Mouse (Mus musculus) leukemia stem cell, adult 10-12 weeks (primary cell): ENCODE data around the gene Hapln4. TPM values are rescaled to one million over a fixed set of nuclear protein-coding genes. Genes with fewer than 3 reads are reported as not detected.

Experiments
- polyA plus RNA-seq: library from polyadenylated mRNA; stranded (reverse); fragments of >175 nt; gene quantifications from 2 replicates; pipeline ENCODE4 v1.2.3, GENCODE M21; 2012; ENCODE audit warnings: low replicate concordance

The Hapln4 gene
- polyA plus RNA-seq = not detected in 2 replicates

DNA sequence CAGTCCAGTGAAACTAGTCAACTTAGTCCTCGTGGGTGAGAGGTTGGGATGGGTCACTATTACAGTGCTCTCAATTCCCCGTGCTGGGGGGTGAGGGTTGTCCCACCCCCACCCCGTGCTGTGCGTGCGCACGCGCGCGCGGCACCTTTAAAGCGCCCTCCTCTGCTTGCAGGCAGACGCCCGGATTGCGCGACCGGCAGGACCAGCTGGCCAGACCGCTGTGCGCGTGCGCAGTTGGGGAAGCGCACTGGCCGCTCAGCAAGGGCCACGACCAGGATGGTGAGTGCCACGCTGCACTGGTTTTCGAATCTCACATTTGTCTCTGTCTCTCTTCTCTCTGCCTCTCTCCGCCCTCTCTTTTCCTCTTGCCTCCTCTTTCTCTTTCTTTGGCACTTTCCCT lies at the start of gene Hapln4:
Gene Hapln4, plus strand, starts transcription at position 173 of the 400 bp plus-strand sequence.

DNA sequence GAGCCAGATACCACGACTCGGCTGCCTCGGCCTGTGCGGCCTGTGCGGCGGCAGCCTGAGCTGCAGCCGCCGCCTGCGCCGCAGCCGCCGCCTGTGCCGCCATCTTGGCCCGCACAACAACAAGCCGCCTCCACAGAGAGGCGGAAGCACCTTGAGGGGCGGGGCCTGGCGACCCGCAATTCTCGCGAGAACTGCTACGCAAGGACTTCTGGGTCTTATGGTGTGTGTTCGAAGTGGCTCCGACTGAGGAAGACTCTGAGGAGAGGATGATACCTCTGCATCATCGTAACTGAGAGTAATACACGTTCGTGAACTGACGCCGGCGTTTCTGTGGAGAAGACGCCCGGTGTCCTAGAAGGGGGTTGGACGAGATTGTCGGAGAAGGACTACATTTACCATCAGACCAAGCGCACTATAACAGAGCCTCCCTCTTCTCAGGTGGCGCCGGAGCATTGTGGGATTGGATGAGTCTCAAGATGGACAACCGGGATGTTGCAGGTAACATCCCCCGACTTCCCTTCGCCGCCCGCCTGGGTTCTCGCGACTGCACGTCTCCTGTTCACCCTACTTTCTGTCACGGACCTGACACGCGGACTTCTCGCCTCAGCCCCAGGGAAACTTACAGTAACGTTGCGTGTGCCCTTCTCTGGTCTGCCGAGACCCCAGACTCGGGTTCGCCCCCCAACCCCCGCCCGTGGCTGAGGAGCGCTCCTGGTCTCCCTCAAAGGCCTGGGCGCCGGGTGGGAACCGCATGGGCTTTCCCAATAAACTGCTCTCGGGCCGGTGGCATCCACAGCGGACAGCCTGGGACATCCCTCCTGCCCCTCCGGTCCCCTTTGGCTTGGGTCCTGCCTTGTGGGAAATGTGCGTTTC lies 40.4 kb upstream of the Hapln4 start, which contains the start of the genes Mau2 and Sugp1:
Gene Mau2, minus strand, starts transcription at position 152 of the 873 bp plus-strand sequence.
Gene Sugp1, plus strand, starts transcription at position 231 of the 873 bp plus-strand sequence.

DNA sequence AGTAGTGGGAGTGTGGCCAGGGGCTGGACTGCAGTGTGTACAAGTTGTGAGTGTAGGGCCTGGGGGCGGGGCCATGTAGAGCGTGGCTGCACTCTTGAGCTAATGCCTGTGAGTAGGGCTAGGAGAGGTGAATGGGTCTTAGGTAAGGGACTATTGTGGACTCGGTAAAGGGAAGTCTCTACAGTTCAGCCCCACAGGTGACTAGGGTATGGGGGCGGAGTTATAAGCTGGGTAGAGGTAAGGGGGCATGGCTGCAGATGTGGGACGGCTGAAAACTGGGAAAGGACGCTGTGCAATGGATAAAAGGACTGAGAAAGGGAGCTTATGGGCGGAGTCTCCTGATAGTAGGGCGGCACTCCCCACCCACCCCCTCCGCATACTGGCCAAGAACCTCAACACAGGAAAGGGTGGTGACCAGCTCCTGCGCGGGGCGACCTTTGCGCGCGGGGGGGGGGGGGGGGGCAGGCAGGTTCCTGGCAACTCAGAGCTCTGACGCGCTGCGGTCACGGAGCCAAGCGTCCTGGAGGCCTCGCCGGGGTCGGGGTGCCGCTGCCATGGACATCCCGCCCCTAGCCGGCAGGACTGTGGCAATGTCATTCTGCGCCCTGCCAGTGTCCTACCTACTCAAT lies 10.7 kb upstream of the Hapln4 start, which contains the start of gene Tm6sf2:
Gene Tm6sf2, plus strand, starts transcription at position 484 of the 629 bp plus-strand sequence.

DNA sequence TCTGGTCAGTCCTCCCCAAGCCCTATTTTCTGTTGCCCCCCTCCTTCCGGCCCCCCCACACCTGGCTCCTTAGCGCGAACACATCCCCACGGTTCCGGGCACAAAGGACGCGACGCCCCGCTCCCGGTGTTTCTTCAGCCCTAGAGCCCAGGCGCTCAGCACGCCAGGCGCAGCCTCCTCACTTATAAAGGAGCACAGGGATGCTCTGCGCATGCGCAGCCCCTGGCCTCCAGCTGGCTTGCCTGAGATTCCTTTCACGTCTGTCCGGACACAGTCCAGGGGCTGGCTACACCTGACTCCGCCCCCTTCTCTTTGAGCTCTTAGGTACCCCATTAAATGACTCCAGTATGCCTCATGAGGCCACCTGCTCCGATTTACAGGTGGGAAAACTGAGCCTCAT lies 37.4 kb downstream of the Hapln4 start, which contains the start of gene Ncan:
Gene Ncan, minus strand, starts transcription at position 207 of the 400 bp plus-strand sequence.

DNA sequence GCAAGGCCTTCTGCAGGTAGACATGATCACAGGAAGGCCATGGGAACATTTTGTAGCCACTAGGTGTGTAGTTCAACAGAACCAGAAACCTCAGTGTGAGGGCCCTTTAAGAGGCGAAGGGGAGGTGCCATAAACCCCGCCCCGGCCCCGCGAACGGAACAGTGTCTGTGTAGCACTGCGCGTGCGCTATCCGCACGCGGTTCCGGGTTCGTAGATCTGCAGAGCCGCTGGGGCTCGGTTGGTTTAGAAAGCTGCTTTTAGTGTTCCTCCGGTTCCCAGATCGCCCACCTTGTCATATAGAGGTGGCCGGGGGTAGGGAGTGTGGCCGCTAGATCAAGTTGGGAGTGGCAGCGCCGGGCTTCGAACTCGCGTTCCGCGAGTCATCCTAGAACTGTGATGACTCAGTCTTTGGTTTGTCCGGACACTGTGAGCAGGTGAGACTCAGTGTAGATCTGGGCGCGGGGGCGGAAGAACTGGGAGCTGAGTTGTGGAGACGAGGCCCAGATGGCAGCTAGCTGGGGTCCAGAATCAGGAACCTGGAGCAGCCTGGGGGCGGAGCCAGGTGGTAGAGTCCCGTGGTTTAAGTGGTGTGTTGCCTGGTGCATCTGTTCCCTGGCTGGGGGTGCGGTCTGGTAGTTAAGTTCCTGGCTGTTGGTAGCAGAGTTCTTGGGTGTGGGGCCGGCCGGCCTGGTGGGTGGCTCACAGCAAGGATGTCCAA lies 48.1 kb downstream of the Hapln4 start, which contains the start of gene Nr2c2ap:
Gene Nr2c2ap, plus strand, starts transcription at position 168 of the 718 bp plus-strand sequence.

DNA sequence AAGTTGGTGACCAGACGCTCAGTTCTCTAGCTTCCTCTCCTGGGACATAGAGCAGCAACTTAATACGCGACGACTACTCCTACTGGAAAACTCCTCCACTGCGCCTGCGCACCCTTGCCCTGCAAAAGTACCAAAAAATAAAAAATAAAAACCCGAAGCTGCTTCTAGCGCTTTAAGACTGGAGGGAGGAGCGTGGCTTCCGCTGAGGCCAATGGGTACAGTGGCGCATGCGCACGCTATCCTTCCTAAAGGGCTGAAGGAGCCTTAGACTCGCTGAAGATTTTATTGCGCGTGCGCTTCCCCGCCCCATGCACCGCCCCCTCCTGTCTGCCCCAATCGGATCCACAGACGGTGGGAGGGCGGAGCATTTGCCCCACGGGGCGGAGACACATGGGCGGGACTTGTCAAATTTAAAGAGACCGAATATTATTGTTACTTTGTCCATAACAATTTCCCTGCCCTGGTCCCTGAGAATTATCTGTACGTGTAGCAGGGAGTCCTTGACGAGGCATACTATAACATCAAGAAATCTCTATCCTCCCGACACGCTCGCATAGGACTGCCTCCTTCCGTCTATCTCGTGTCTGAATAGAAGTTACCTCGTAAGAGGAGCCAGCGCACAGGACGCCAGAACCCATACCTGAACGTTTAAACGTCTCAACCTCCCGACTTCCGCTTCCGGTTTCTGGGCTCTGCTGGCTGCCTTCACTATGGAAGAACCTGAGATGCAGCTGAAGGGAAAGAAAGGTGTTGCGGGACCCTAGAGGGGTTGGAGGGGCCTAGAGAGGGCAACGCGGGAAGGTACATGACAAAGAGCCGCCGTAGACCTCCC lies 56.0 kb downstream of the Hapln4 start, which contains the start of the genes Rfxank, Borcs8 and Mef2b:
Gene Rfxank, minus strand, starts transcription at position 129 of the 832 bp plus-strand sequence.
Gene Borcs8, plus strand, starts transcription at position 474 of the 832 bp plus-strand sequence.
Gene Mef2b, plus strand, starts transcription at position 686 of the 832 bp plus-strand sequence.

Other genes with a start within 250 kb of the Hapln4 start
- gene Cilp2, start 195.8 kb upstream of the Hapln4 start, polyA plus RNA-seq = 0.13 and 0.27 TPM in 2 replicates
- 2.6 and 3.2 TPM in 2 replicates for gene Tssk6, start 181.3 kb upstream of the Hapln4 start, polyA plus RNA-seq
- gene Ndufa13, start 180.9 kb upstream of the Hapln4 start, polyA plus RNA-seq = 57.7 and 73.4 TPM in 2 replicates
- gene Yjefn3, start 180.7 kb upstream of the Hapln4 start, polyA plus RNA-seq = 0.77 and 2.5 TPM in 2 replicates
- gene Gatad2a, start 87.1 kb upstream of the Hapln4 start, polyA plus RNA-seq = 38.6 and 137 TPM in 2 replicates
- 51.9 and 82.1 TPM in 2 replicates for gene Mau2, start 40.7 kb upstream of the Hapln4 start, polyA plus RNA-seq
- 46.3 and 66.4 TPM in 2 replicates for gene Sugp1, start 40.6 kb upstream of the Hapln4 start, polyA plus RNA-seq
- gene Tm6sf2, start 10.5 kb upstream of the Hapln4 start, polyA plus RNA-seq = 1.1 TPM in 1 of 2 replicates, not detected in the other
- 0.05 TPM in 1 of 2 replicates, not detected in the other for gene Ncan, start 37.4 kb downstream of the Hapln4 start, polyA plus RNA-seq
- 5.1 and 9.4 TPM in 2 replicates for gene Nr2c2ap, start 47.9 kb downstream of the Hapln4 start, polyA plus RNA-seq
- gene Rfxank, start 55.7 kb downstream of the Hapln4 start, polyA plus RNA-seq = 2.9 and 6.6 TPM in 2 replicates
- 6.5 and 41.8 TPM in 2 replicates for gene Borcs8, start 56.0 kb downstream of the Hapln4 start, polyA plus RNA-seq
- 8.9 and 50.7 TPM in 2 replicates for gene Mef2b, start 56.3 kb downstream of the Hapln4 start, polyA plus RNA-seq
- gene Tmem161a, start 88.9 kb downstream of the Hapln4 start, polyA plus RNA-seq = 191 and 288 TPM in 2 replicates
- 14.2 and 31.4 TPM in 2 replicates for gene Slc25a42, start 128.8 kb downstream of the Hapln4 start, polyA plus RNA-seq
- gene Sugp2, start 150.8 kb downstream of the Hapln4 start, polyA plus RNA-seq = 22.8 and 39.3 TPM in 2 replicates
- 18.2 and 36.2 TPM in 2 replicates for gene Armc6, start 151.0 kb downstream of the Hapln4 start, polyA plus RNA-seq
- 10.6 and 12.3 TPM in 2 replicates for gene Homer3, start 199.4 kb downstream of the Hapln4 start, polyA plus RNA-seq
- 40.0 and 63.8 TPM in 2 replicates for gene Ddx49, start 219.0 kb downstream of the Hapln4 start, polyA plus RNA-seq
- 154 and 182 TPM in 2 replicates for gene Cope, start 219.1 kb downstream of the Hapln4 start, polyA plus RNA-seq
- gene Cers1, start 232.3 kb downstream of the Hapln4 start, polyA plus RNA-seq = 0.18 and 0.51 TPM in 2 replicates
- gene Gdf1, start 246.4 kb downstream of the Hapln4 start, polyA plus RNA-seq = 0.46 and 0.52 TPM in 2 replicates